Mouse (Mus musculus): ENCODE results near the gene Car9. TPM values are rescaled to one million over a fixed set of nuclear protein-coding genes. Genes with fewer than 3 reads are reported as not detected.
"Not testable (repeated sequence)": the region's sequence is repeated elsewhere in the genome, so short reads cannot be mapped to it uniquely, and the experiment has no call there.

Car9 gene
- polyA plus RNA-seq, 1 experiment from 2014 or later, result 1.1 TPM

GRCm38 (mm10) chr4:43546375-43547047, 39.7 kb downstream of the Car9 start:
- no peaks in the 10 kb centered on the region for H3K4me1 ChIP-seq (ENCODE audit: insufficient read depth)
- H3K4me3 ChIP-seq (ENCODE audit: low read depth, low read length), result no peak overlapping the region
- H3K36me3 ChIP-seq (replicated peaks; ENCODE audit: insufficient read depth, low read length), result peaks cover 100% of the 10 kb centered on the region
- ATAC-seq (no peak), DNase-seq (no peak)
- H3K9ac ChIP-seq (replicated peaks), result no peak overlapping the region
- no peak overlapping the region for H3K4me2 ChIP-seq (ENCODE audit: low read depth, low read length)
- 88% methylated on average over 12 of the region's 12 CpGs for WGBS (ENCODE audit: insufficient replicate concordance)
- no peak overlapping the region for H3K27ac ChIP-seq (ENCODE audit: low read depth)
- no peaks in the 10 kb centered on the region for H3K27me3 ChIP-seq (ENCODE audit: insufficient read depth, low read length)
- TF ChIP-seq EP300 (IDR thresholded peaks at IDR 0.05; ENCODE audit: low read depth) (no peak), CTCF (IDR thresholded peaks at IDR 0.05; ENCODE audit: low read depth) (no peak)
- H3K9me3 ChIP-seq (ENCODE audit: low read length), result no peaks in the 10 kb centered on the region

GRCm38 (mm10) chr4:43547160-43547559, 40.4 kb downstream of the Car9 start:
- Histone ChIP-seq H3K36me3 (replicated peaks; ENCODE audit: insufficient read depth, low read length) (peaks cover 100% of the 10 kb centered on the region), H3K9ac (replicated peaks) (no peak overlapping the region), H3K9me3 (ENCODE audit: low read length) (peaks cover 1% of the 10 kb centered on the region; the same call in 1 of the 2 replicates), H3K27me3 (ENCODE audit: insufficient read depth, low read length) (no peaks in the 10 kb centered on the region), H3K4me3 (ENCODE audit: low read depth, low read length) (no peak overlapping the region), H3K27ac (ENCODE audit: low read depth) (no peak overlapping the region), H3K4me2 (ENCODE audit: low read depth, low read length) (no peak overlapping the region), H3K4me1 (ENCODE audit: insufficient read depth) (no peaks in the 10 kb centered on the region)
- 89% methylated on average over 8 of the region's 8 CpGs for WGBS (ENCODE audit: insufficient replicate concordance)
- DNase-seq (no peak), ATAC-seq (no peak)
- no peak for TF ChIP-seq CTCF (IDR thresholded peaks at IDR 0.05; ENCODE audit: low read depth)
- TF ChIP-seq EP300 (IDR thresholded peaks at IDR 0.05; ENCODE audit: low read depth), result no peak

GRCm38 (mm10) chr4:43549055-43549454, 42.3 kb downstream of the Car9 start:
- WGBS (ENCODE audit: insufficient replicate concordance), result 92% methylated on average over 12 of the region's 12 CpGs
- Histone ChIP-seq H3K9me3 (ENCODE audit: low read length) (peaks cover 4% of the 10 kb centered on the region; the same call in 1 of the 2 replicates), H3K4me2 (ENCODE audit: low read depth, low read length) (no peak overlapping the region), H3K36me3 (replicated peaks; ENCODE audit: insufficient read depth, low read length) (peaks cover 100% of the 10 kb centered on the region), H3K9ac (replicated peaks) (no peak overlapping the region), H3K27ac (ENCODE audit: low read depth) (no peak overlapping the region), H3K4me3 (ENCODE audit: low read depth, low read length) (no peak overlapping the region), H3K27me3 (ENCODE audit: insufficient read depth, low read length) (no peaks in the 10 kb centered on the region), H3K4me1 (ENCODE audit: insufficient read depth) (no peaks in the 10 kb centered on the region)
- no peak for ATAC-seq
- TF ChIP-seq CTCF (IDR thresholded peaks at IDR 0.05; ENCODE audit: low read depth) (no peak), EP300 (IDR thresholded peaks at IDR 0.05; ENCODE audit: low read depth) (no peak)
- DNase-seq, result no peak

GRCm38 (mm10) chr4:43551854-43552253, 45.1 kb downstream of the Car9 start:
- H3K4me1 ChIP-seq (ENCODE audit: insufficient read depth); H3K27ac ChIP-seq (ENCODE audit: low read depth); ATAC-seq; H3K27me3 ChIP-seq (ENCODE audit: insufficient read depth, low read length); H3K9me3 ChIP-seq (ENCODE audit: low read length); H3K4me2 ChIP-seq (ENCODE audit: low read depth, low read length); H3K4me3 ChIP-seq (ENCODE audit: low read depth, low read length); H3K9ac ChIP-seq (replicated peaks); DNase-seq: not testable (repeated sequence)
- peak; percentile 8; the same call in 1 of the 2 replicates for TF ChIP-seq CTCF (IDR thresholded peaks at IDR 0.05; ENCODE audit: low read depth)
- 85% methylated on average over 6 of the region's 6 CpGs for WGBS (ENCODE audit: insufficient replicate concordance)
- peaks cover 99% of the 10 kb centered on the region for H3K36me3 ChIP-seq (replicated peaks; ENCODE audit: insufficient read depth, low read length)

GRCm38 (mm10) chr4:43552437-43552836, 45.7 kb downstream of the Car9 start:
- 96% methylated on average over 5 of the region's 5 CpGs for WGBS (ENCODE audit: insufficient replicate concordance)
- H3K27ac ChIP-seq (ENCODE audit: low read depth), result no peak overlapping the region
- no peak overlapping the region for H3K4me3 ChIP-seq (ENCODE audit: low read depth, low read length)
- H3K27me3 ChIP-seq (ENCODE audit: insufficient read depth, low read length), result no peaks in the 10 kb centered on the region
- no peaks in the 10 kb centered on the region; the same call in 1 of the 2 replicates for H3K4me1 ChIP-seq (ENCODE audit: insufficient read depth)
- H3K4me2 ChIP-seq (ENCODE audit: low read depth, low read length), result no peak overlapping the region
- TF ChIP-seq CTCF (IDR thresholded peaks at IDR 0.05; ENCODE audit: low read depth) (no peak), EP300 (IDR thresholded peaks at IDR 0.05; ENCODE audit: low read depth) (no peak)
- H3K9ac ChIP-seq (replicated peaks), result no peak overlapping the region
- ATAC-seq (no peak), DNase-seq (no peak)
- H3K36me3 ChIP-seq (replicated peaks; ENCODE audit: insufficient read depth, low read length), result peaks cover 99% of the 10 kb centered on the region
- peaks cover 4% of the 10 kb centered on the region; the same call in 1 of the 2 replicates for H3K9me3 ChIP-seq (ENCODE audit: low read length)

GRCm38 (mm10) chr4:43553891-43554290, 47.1 kb downstream of the Car9 start:
- Histone ChIP-seq H3K9me3 (ENCODE audit: low read length) (peaks cover 4% of the 10 kb centered on the region; the same call in 1 of the 2 replicates), H3K4me3 (ENCODE audit: low read depth, low read length) (no peak overlapping the region), H3K27ac (ENCODE audit: low read depth) (no peak overlapping the region), H3K36me3 (replicated peaks; ENCODE audit: insufficient read depth, low read length) (peaks cover 86% of the 10 kb centered on the region), H3K4me1 (ENCODE audit: insufficient read depth) (peaks cover 14% of the 10 kb centered on the region), H3K4me2 (ENCODE audit: low read depth, low read length) (no peak overlapping the region), H3K27me3 (ENCODE audit: insufficient read depth, low read length) (no peaks in the 10 kb centered on the region), H3K9ac (replicated peaks) (no peak overlapping the region)
- no peak for ATAC-seq
- DNase-seq, result no peak
- TF ChIP-seq CTCF (IDR thresholded peaks at IDR 0.05; ENCODE audit: low read depth) (no peak), EP300 (IDR thresholded peaks at IDR 0.05; ENCODE audit: low read depth) (no peak)

Measured in liver, postnatal 0 days (tissue).